Mouse (Mus musculus) adrenal gland, adult 2 months (tissue): ENCODE measurements at regions not wholly inside any gene's neighbourhood (a gene's known extent, or its start where the extent isn't known, plus 50 kb on each side); places are given as distances from the start of the nearest gene placed in this dataset.

Experiments used
- DNase-seq: peaks from one replicate; pipeline ENCODE4 v3.0.0; 2021

DNA sequence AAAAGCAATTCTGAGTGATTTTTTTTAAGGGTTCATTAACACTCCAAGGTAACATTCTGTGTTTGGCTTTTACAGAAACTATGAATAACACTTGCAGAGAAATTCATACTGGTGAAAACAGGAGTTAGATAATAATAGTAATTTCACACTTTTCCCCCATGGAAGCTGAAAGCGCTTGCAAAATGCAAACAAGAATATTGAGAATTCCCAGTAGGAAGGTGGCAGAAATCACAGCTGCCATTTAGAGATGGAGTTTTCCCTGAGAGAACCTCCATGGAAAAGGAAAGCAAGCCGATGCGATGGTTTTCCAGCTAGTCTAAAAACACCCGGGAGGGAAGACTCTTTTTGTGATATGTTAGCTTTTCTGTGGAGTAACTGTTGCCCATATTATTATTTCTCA lies 174.1 kb upstream of the App start:
- no peak for DNase-seq

DNA sequence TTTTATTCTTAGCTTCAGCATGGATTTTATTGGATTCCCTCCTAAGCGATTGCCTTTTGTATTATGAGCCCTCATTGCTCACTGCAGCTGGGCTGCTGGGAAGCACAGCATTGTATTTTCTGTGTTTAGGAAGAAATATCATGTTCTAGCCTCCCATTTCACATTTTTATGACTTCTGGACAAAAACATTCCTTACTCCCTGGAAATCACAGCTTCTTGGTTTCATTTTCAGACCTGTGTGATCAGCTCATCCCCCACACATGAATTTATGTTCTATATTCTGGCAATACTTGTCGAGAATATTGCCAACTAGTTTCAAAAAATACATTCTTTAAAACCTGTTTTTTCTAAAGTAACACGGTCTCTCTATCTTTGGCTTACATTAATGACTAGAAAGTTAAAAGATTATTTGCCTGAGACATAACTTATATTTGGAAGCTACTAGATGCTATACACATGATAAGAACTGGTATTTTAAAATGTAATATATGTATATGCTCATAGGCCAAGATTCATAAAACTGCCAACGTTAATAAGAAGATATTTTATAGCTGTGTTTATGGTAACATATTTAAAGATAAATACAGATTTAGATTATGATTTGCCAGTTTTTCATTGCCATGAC lies 163.0 kb upstream of the App start:
- peak; percentile 8 for DNase-seq

DNA sequence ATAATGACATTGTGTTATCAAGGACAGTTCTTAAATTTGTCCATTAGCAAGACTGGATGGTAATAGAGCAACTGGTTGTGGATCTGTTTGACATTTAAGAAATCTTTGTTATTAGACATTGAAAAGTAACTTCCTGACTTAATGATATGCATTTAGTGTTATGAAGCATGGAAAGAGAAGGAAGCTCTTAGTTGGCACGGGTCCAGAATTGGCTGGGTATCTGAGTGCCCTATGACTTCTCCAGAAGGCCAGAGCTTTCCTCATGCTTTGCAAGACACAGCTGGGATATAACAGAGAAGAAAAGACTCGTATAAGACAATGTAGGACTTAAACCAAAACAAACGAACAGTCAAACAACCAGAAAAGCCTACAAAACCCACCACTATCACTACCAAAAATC lies 160.0 kb upstream of the App start:
- DNase-seq = peak; percentile 22

DNA sequence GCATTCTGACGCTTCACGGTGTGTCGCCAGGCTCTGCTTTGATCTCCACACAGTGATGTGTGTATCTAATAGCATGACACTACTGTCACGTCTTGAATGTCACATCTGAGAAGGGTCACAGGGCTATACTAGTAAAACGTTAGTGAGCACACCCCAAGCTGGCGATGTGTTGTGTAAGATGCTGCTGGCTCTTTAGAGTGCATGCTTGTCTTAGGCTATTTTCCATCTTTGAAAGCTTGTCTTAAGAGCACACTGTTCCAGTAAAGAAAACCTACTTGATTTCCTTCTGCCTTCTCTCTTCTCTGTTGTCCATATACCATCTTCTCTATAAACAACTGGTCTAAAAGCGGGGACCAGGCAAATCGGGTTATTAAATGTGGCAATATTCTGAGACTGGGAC lies 138.5 kb upstream of the App start:
- DNase-seq = no peak

DNA sequence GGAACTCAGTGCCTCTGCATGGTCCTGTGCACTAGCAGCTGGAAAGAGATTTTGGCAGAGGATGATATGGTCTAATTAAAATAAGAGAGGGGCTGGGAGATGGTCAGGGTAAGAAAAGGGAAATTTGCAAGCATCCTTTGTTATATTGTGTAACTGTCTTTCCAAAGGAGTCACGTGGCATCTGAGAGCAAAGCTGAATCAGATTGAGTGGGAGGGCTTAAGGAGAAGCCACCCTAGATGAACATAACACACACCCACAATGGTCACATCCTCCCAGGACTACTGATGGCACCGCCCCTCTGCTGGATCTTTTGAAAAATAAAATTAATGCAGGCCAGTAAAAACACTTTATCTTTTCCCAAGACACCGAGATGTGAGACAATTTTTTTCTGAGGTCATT lies 135.9 kb upstream of the App start:
- DNase-seq = no peak

DNA sequence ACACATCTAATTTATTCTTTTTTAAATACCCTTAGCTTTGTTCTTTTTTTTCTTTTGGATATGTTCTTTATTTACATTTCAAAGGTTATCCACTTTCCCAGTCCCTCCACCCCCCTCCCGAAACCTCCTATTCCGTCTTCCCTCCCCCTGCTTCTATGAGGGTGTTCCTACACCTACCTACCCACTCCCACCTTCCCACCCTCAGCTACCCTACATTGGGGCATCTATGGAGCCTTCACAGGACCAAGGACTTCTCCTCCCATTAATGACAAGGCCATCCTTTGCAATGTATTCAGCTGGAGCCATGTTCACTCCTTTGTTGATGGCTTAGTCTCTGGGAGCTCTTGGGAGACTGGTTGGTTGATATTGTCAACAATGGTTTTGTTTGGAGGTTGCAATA lies 134.9 kb upstream of the App start:
- DNase-seq = no peak

DNA sequence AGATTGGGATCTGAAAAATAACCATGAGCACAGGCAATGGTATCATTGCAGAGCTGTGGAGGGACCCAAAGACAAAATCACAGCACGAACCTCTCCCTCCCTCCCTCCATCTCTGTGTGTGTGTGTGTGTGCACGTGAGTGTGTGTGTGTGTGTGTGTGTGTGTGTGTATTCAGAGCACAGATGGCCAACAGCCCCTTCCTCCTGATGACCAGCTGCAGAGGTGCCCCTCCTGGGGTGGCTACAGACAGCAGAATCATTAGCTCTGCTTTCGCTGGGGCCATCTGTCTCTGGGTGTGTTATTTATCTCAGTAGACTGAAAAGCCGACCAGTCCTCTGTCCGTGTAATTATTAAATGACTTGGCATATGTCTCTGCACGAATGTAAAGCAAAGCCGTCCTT lies 134.4 kb upstream of the App start:
- DNase-seq = no peak

DNA sequence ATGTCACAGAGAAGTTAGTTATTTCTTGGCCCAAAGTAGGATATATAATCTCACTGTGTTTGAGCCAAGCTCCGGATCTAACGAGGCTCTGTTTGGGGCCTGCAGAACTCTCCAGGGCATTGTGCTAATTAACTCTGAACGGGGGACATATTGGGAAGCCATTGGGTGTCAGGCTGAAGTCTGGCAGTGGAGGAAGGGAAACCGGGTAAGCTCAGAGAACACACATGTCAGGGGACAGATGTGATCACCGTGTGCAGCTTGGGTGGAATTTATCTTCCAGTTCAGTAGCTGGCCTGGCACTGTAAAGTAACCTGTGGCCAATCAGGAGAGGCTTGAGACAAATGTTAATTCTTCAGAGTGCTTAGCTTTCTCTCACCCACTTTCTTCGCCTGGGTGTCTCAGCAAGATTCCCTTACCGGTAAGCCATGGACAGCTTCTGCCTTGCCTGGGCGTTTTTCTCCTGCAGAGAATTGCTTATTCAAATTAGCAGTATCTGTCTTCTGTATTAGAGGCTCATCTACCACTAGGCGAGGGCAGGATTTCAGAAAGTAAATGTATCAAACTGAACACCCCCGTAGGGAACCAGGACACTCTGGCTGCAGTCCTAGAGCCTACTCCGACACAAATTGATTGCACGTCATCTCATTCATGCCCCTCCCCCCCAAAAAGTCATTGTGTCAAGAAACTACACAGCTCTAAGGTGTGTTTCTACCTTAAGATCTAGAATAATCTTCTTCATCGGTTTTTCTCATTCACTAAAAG lies 126.7 kb upstream of the App start:
- DNase-seq = no peak

DNA sequence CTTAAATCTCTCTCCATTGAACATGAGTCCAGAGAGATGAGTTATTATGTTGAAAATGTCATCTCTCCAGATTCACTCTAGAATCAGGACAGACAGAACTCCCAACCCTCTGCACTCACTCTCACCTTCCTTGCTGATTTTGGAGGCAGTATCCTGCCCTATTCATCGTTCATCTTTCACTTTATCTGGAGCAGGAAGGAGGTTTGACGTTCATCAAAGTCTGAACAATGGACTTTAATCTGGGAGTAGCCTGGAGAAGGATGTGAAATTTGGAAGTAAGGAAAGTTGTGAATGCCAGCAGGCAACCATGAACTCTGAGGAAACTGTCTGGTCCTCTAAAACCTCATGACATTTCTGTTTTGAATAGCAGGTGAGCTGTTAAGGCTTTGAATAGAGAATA lies 125.0 kb upstream of the App start:
- peak; percentile 5 for DNase-seq

DNA sequence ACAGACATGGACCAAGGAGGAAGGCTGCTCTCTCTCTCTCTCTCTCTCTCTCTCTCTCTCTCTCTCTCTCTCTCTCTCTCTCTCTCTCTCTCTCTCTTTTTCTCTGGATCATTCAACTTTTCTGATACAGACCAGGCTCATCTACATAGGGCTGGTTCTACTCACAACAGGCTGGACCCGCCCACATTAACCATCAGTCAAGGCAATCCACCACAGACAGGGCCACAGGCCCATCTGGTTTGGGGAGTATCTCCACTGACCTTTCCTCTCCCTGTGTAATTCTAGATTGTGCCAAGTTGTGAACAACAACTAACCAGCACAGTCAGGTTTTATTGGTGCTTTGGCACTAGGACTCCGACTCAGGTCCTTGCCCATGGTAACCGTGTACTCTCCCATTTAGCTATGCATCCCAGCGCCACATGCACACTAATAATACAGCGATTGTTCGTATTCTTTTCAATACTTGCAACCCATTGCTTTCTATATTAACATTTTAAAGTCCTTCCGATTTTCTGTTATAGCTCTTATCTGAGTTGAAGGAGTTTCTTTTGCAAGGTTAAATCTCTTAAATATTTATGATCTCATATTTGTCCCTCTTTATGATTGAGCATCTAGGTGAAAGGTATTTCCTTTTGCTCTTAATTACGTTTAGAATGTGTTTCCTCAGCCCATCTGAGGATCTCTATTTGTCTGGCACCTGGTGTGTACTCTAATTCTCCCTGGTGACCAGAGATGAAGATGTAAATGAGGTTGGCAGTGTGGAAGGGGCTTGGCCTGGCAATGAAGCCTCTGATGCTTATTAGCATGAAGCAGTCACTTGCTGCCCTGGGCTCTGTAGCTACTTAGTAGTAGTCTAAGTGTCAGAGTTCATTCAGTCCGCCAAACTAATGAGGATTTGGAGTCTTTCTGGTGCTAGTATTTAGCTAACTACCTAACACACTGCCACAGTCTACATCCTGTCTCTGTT lies 117.7 kb upstream of the App start:
- DNase-seq = no peak

DNA sequence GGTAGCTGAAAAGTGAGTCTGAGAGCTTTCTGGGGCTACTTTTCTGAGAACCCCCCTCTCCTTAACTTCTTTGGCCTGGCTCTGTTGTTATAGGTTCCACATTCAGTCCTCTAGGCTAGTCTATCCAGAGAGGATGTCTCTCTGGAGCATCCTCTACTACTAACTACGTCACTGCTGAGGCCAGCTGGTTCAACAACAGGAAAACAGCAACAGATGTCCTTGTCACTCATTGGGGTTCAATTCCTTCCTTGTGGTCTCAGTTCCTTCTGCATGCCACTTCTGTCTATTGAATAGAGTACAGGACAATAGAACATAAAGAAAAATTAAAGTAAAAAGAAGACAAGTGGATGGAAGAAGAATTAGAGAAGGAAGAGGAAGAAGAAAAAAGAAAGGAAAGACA lies 104.3 kb upstream of the App start:
- no peak for DNase-seq

DNA sequence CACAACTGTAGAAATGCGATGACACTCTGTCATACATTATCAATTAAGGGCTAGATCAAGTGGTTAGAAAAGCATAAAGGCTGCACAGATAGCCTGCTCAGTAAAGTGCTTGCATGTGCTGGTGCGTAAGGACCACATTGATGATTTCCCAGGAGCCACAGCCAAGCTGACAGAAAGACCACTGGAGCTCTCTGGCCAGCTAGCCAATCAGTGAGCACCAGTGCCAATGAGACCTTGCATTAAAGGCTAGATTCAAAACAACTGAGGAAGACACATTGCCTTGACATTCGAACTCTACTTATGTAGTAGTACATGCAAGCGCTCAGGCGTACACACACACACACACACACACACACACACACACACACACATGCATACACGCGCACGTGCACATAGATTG lies 96.1 kb upstream of the App start:
- no peak for DNase-seq

DNA sequence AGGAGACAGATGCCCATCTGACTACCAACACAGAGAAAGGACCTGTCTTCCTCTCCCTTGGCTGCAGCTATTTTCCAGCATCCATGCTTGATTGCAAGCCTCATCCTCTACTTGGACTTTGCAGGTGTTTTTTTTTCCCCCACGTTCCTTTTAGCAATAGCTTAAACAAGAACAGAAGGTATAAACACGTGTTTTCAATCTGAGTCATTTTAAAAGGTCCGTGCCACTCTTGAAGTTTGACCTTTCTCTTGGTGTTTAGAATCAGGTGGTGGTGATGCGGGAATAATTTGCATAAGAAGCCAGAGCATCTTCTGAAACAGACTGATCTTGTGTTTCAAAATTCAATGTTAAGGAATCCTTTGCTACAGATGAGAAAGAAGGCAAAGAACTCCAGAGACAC lies 86.3 kb upstream of the App start:
- DNase-seq = no peak

DNA sequence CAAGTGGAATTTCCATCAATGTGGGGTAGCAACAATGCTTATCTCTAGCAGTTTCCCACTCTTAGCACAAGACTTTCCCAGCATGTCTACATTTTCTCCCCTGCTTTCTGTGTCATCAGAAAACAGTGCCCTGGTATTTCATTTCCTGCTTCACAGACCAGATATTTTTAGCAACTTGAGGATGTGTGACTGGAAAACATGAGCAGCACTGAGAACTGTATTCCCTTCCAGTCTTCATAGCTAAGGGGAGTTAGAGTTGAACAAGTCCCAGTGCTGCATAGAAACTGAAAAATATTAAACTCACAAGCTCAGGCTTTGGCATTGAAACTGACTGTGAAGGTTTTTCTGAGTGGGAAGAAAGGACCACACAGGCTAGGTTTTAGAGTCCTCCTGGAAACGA lies 73.7 kb upstream of the App start:
- no peak for DNase-seq

DNA sequence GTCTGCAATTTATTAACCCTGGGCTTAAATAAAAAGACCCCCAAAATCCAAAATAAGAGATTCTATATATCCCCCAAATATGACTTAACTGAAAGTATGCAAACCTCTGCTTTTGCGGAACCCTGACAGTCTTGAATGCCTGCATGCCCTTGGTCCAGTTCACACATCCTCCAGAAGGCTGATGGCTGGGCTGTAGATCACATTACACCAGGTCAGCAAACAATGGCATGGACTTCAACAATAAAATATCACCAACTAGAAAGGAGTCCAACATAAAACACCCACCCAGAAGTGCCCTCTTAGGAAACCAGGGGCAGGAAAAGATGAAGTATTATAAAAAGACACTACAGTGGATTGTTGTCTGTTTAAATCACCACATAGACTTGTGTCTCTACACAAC lies 59.5 kb upstream of the App start:
- DNase-seq = no peak

DNA sequence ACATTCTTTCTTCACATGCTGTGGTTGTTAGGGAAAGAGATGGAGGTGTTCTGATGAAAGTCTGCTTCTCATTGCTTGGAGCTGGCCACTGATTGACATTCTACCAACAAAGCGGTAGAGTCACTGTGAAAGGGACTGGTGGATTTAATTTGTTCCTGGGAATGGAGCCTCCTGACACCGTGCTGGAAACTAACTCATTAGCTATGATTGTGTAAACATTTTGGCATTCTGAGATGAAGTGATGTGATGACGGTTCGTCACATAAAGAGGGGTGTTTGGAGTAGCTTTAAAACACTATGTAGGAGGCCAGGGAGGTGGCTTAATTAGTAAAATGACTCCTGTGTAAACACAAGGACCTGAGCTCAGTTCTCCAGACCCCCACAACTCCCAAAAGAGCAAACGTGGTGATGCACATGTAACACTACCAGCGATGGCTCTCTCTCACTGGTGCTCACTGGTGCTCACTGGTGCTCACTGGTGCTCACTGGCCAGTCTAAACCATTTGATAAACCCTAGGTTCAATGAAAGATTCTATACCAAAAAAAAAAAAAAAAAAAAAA lies 58.4 kb upstream of the App start:
- DNase-seq = no peak

DNA sequence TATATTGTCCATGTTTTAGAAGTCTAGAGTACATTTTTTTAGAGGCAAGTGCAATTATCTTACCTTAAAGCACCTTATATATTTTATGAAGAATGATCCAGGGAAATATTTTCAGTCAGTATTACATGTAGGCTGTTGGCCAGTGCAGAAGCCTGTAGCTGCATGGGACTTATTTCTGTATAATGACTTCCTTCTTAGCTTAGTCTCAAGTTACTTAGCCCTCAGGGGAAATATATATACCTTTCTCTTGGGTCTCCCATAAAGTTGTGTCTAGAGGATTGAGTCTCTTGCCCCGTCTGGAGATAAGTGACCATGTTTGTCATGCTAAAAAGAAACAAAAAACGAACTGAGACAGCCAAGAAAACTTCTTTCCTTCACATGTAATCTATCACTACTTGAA lies 57.8 kb upstream of the App start:
- no peak for DNase-seq

DNA sequence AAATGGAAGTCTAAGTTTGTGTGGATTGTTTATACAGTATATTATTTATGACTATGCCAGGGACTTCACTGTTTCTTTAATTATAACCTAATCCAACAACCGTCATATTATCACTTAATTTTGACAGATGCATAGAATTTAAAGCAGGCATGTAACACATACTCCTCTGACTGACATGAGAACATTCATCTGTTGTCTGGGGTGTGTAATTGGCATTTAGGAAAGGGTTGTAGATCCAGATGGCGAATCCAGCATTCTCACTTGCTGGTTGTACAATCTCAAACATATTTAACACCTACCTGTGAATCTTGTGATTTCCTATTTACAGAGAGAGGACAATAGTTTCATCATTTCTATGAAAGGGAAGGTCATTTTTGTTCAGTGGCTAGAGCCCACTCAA lies 50.8 kb upstream of the App start:
- no peak for DNase-seq
